Mouse (Mus musculus): ENCODE results near the gene Zbtb3.

Gene Zbtb3

GRCm38 (mm10) chr19:8841012-8841411 is 38.7 kb downstream of the Zbtb3 start:
- DNase-seq, result no peak

DNA sequence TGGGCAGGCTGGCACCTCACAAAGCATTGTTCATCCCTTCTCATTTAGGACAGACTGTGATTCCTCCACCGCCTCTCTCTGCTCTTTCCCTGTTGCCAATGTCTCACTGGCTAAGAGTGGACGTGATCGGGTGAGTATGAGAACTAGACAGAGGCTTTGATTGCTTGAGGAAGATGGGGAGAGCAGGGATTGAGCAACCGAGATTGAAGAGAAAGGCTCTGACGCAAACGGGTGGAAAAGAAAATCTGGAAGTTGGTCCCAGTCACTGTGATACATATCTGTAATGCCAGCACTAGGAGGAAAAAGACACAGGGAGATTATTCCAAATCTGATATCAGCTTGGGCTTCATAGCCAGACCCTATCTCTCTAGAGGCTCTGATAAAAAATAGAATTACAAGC is 40.6 kb downstream of the Zbtb3 start:
- DNase-seq, result no peak

GRCm38 (mm10) chr19:8844371-8845129 is 42.2 kb downstream of the Zbtb3 start:
- peak; percentile 82 for DNase-seq

DNA sequence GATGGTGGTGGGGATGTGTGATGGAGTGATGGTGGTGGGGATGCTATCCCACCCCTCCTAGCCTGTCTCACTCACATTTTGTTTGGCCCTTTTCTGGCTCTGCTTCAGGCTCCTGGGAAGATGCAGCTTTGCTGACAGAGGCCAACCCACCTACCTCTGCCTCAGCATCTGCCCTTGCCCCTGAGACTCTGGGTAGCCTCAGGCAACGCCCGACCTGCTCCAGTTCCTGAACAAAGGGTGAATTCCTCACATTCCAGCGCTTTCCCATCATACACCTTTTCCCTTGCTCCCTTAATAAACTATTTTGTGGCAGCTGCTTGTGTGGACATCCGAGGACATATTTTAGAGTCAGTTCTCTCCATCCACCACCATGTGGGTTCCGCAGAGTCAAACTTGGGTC is 46.0 kb downstream of the Zbtb3 start:
- DNase-seq, result no peak

- no peak for DNase-seq
Measured at GRCm38 (mm10) chr19:8850402-8850901, 48.1 kb downstream of the Zbtb3 start, which contains the start of gene Lrrn4cl. Gene Lrrn4cl, plus strand, starts transcription at chr19:8850768.

GRCm38 (mm10) chr19:8851639-8852038 is 49.3 kb downstream of the Zbtb3 start:
- no peak for DNase-seq

DNA sequence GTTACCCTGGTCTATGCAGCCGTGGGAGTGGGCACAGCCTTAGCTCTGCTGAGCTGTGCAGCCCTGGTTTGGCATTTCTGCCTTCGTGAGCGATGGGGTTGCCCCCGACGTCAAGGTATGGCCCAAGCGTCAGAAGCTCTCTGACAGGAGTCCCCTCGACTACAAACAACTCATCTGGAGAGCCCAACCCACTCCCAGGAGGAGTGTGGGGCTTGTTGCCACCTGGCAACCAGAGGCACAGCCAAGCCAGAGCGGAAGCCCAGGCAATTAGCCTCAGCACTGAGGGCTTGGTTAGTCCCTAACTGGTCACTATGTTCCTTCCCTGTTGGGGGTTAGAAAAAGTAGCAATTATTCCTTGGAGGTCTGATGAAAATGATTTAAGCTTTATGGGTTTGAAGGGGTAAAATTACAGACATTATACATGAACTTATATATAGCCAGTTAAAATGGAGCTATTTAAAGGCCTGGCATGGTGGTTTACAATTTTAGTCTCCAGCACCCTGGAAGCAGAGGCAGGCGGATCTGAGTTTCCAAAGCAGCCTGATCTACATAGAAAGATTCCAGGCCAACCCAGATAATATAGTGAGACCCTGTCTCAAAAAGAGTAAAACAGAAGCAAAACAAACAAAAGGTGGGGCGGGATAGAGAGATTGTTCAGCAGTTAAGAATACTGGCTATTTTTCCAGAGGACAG is 50.0 kb downstream of the Zbtb3 start:
- no peak for DNase-seq

- DNase-seq, result no peak
Measured at GRCm38 (mm10) chr19:8853117-8853516, 50.8 kb downstream of the Zbtb3 start.

Data from kidney, postnatal 14 days (tissue).